Mouse (Mus musculus) erythroblast, adult 5-6 weeks (primary cell): ENCODE measurements around the gene Gcm1. TPM values are rescaled to one million over a fixed set of nuclear protein-coding genes. Genes with fewer than 3 reads are reported as not detected.

Experiments
- total RNA-seq, 2 experiments: library from RNA; stranded (forward) in 1 of 2; stranded (reverse) in 1 of 2; fragments of 150-400 nt in 1 of 2; fragments of 200-764, 138-1000 nt in 1 of 2; gene quantifications; 2 replicates each; pipeline versions ENCODE4 v1.2.3 to v1.2.4; 2015 to 2017; ENCODE audit warnings: low replicate concordance in 2 of 2

The Gcm1 gene
- total RNA-seq, 2 experiments from 2014 or later: not detected

Other genes with a start within 250 kb of the Gcm1 start
- 19.0 and 21.7 TPM in 2 replicates for gene Elovl5, start 134.6 kb upstream of the Gcm1 start, total RNA-seq (2015; ENCODE audit: low replicate concordance)
- 22.0 and 22.2 TPM in 2 replicates for gene Elovl5, start 134.6 kb upstream of the Gcm1 start, total RNA-seq (2017; ENCODE audit: low replicate concordance)
- 517 and 623 TPM in 2 replicates for gene Fbxo9, start 57.1 kb downstream of the Gcm1 start, total RNA-seq (2015; ENCODE audit: low replicate concordance)
- 741 and 893 TPM in 2 replicates for gene Fbxo9, start 57.1 kb downstream of the Gcm1 start, total RNA-seq (2017; ENCODE audit: low replicate concordance)
- 5.4 and 13.8 TPM in 2 replicates for gene Ick, start 57.3 kb downstream of the Gcm1 start, total RNA-seq (2015; ENCODE audit: low replicate concordance)
- gene Ick, start 57.3 kb downstream of the Gcm1 start, total RNA-seq (2017; ENCODE audit: low replicate concordance): 9.5 and 14.8 TPM in 2 replicates
- gene Gsta4, start 130.8 kb downstream of the Gcm1 start, total RNA-seq (2015; ENCODE audit: low replicate concordance): 1.7 TPM in 1 of 2 replicates, not detected in the other
- not detected in 2 replicates for gene Gsta4, start 130.8 kb downstream of the Gcm1 start, total RNA-seq (2017; ENCODE audit: low replicate concordance)
- not detected in 2 replicates for gene Gsta1, start 178.7 kb downstream of the Gcm1 start, total RNA-seq (2015; ENCODE audit: low replicate concordance)
- gene Gsta1, start 178.7 kb downstream of the Gcm1 start, total RNA-seq (2017; ENCODE audit: low replicate concordance): not detected in 2 replicates
- not detected in 2 replicates for gene Gm3776, start 205.2 kb downstream of the Gcm1 start, total RNA-seq (2015; ENCODE audit: low replicate concordance)
- not detected in 2 replicates for gene Gm3776, start 205.2 kb downstream of the Gcm1 start, total RNA-seq (2017; ENCODE audit: low replicate concordance)
- not detected in 2 replicates for gene Gm10639, start 238.0 kb downstream of the Gcm1 start, total RNA-seq (2015; ENCODE audit: low replicate concordance)
- gene Gm10639, start 238.0 kb downstream of the Gcm1 start, total RNA-seq (2017; ENCODE audit: low replicate concordance): not detected in 2 replicates